Mouse (Mus musculus) ES-Bruce4 (cell line): ENCODE measurements around the gene Tdrd1. TPM values are rescaled to one million over a fixed set of nuclear protein-coding genes. Genes with fewer than 3 reads are reported as not detected.

Experiments used
- H3K27ac ChIP-seq: 2 replicates; pipeline ENCODE4 v1.5.1; 2012; ENCODE audit warnings: low read length, inconsistent platforms; ENCODE audit not compliant: insufficient read depth
- H3K27me3 ChIP-seq: 2 replicates; pipeline ENCODE4 v1.6.1; 2012; ENCODE audit warnings: mild to moderate bottlenecking, low read length, inconsistent platforms; ENCODE audit not compliant: control insufficient read depth, poor library complexity, insufficient read depth, severe bottlenecking
- H3K36me3 ChIP-seq: 2 replicates; pipeline ENCODE4 v1.6.1; 2012; ENCODE audit warnings: inconsistent platforms, mild to moderate bottlenecking, low read length, moderate library complexity; ENCODE audit not compliant: control insufficient read depth, poor library complexity, insufficient read depth, severe bottlenecking
- H3K4me1 ChIP-seq: one replicate; pipeline ENCODE4 v1.8.1; 2011; ENCODE audit warnings: low read length; ENCODE audit not compliant: control insufficient read depth, insufficient read depth
- H3K4me3 ChIP-seq: 2 replicates; pipeline ENCODE4 v1.5.1; 2011; ENCODE audit warnings: low read depth, mild to moderate bottlenecking, low read length
- H3K9ac ChIP-seq: 2 replicates; pipeline ENCODE4 v1.6.1; 2012; ENCODE audit warnings: low read depth, mild to moderate bottlenecking, inconsistent platforms; ENCODE audit not compliant: poor library complexity, severe bottlenecking
- H3K9me3 ChIP-seq: replicated peaks from 2 replicates; pipeline ENCODE4 v1.6.1; 2012; ENCODE audit warnings: mild to moderate bottlenecking, low read length, inconsistent platforms; ENCODE audit not compliant: control insufficient read depth, poor library complexity, insufficient read depth, severe bottlenecking
- CTCF ChIP-seq: IDR thresholded peaks from one replicate; pipeline ENCODE4 v1.8.1; 2011; ENCODE audit warnings: low read depth, low read length
- EP300 ChIP-seq: IDR thresholded peaks from 2 replicates; pipeline ENCODE4 v1.6.1; 2011; ENCODE audit warnings: low read depth, low read length; ENCODE audit not compliant: insufficient read depth
- POLR2A ChIP-seq: IDR thresholded peaks from one replicate; pipeline ENCODE4 v1.8.1; 2011; ENCODE audit warnings: low read length; ENCODE audit not compliant: insufficient read depth
- polyA plus RNA-seq: library from polyadenylated mRNA; stranded (reverse); fragments of >200 nt; gene quantifications from 2 replicates; pipeline ENCODE4 v1.2.4, GENCODE M21; 2011; ENCODE audit warnings: low read depth; ENCODE audit not compliant: missing spikeins, insufficient read depth, insufficient read length

Gene Tdrd1
- polyA plus RNA-seq, 1 experiment, result 1.7 TPM

DNA sequence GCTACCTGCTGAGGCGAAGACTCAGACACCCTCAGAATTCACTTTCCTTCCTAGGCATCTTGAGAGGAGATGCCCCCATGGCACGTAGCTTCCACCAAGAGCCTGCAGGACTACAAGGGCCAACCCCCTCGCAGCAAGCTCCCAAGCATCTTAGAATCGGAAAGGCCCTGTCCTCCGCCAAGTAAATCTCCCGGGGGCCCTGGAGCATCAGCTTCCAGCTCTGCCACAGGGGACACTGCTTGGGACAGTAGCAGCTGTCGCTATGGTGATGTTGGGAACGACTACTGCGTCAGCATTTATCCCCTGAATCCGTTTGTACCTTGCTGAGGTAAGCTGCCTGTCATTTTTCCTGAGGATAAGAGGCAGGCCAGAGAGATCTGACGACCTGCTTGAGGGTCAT, 84.6 kb downstream of the Tdrd1 start:
- TF ChIP-seq CTCF, result no peak
- no peak for TF ChIP-seq POLR2A
- TF ChIP-seq EP300, result no peak
- H3K27me3 ChIP-seq, result no peaks in the 10 kb centered on the region
- H3K4me1 ChIP-seq, result no peaks in the 10 kb centered on the region
- H3K9me3 ChIP-seq, result no peaks in the 10 kb centered on the region
- no peak overlapping the region for H3K4me3 ChIP-seq
- no peak overlapping the region for H3K27ac ChIP-seq
- no peak overlapping the region for H3K9ac ChIP-seq
- H3K36me3 ChIP-seq, result no peaks in the 10 kb centered on the region

DNA sequence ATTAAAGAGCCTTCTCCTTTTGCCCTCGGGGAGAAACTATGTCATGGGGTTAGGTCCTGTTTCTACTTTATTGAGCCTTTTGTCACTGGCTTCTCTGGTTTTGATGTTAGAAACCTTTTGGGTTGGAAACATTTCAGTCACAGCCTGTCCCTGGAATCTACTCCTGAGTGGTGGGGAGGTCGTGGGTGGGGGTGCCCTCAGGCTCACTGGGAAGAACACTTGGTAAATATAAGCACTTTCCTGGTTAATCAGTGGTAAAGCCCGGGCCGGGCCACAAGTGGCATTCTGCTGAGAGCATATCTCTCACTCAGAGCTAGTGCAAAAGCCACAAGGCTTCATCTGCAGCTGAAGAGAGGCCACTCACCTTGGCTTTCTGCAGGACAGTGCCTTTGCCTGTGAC, 87.8 kb downstream of the Tdrd1 start:
- no peak for TF ChIP-seq POLR2A
- no peak for TF ChIP-seq EP300
- no peak for TF ChIP-seq CTCF
- Histone ChIP-seq H3K27me3 (no peaks in the 10 kb centered on the region), H3K9ac (no peak overlapping the region), H3K4me3 (no peak overlapping the region), H3K9me3 (no peaks in the 10 kb centered on the region), H3K36me3 (no peaks in the 10 kb centered on the region), H3K27ac (no peak overlapping the region), H3K4me1 (no peaks in the 10 kb centered on the region)

DNA sequence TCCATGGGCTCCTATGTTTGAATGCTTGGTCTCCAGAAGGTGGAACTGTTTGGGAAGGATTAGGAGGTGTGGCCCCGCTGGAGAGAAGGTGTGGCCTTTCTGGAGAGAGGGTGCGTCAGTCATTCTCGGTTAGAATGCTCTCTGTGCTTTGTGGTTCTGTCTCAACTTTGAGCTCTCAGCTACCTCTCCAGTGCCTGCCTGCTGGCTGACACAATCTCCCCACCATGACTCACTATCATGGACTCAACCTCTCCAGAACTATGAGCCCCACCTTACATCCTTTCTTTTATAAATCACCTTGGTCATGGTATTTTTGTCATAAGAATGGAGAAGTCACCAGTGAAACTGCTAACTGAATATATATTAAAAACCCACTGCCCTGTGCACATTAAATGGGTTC, 88.6 kb downstream of the Tdrd1 start:
- no peaks in the 10 kb centered on the region for H3K27me3 ChIP-seq
- TF ChIP-seq CTCF (no peak), POLR2A (no peak), EP300 (no peak)
- H3K4me3 ChIP-seq, result no peak overlapping the region
- H3K9ac ChIP-seq, result no peak overlapping the region
- H3K4me1 ChIP-seq, result no peaks in the 10 kb centered on the region
- no peaks in the 10 kb centered on the region for H3K36me3 ChIP-seq
- H3K9me3 ChIP-seq, result no peaks in the 10 kb centered on the region
- H3K27ac ChIP-seq, result peak overlapping the region; percentile 46; the same call in 1 of the 2 replicates

DNA sequence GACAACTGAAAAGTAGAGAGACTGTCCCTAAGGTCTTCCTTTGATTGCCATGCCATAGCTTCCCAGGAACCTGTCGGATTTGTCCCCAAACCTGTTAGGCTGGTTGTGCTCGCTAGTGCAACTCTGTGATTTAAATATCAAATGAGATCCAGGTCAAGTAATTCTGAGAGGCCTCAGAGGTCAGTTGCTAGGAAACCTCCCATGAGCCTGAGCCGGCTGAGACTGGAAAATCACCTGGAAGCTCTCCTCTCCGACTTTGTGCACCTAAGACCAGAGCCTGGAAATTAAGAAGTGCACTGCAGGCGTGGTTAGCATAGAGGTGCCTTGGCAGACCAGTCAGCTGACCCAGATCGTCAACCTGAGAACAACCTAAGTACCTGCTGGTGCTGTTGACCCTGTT, 89.1 kb downstream of the Tdrd1 start:
- Histone ChIP-seq H3K36me3 (no peaks in the 10 kb centered on the region), H3K27ac (peak overlapping the region; percentile 41), H3K4me3 (peak overlapping the region; percentile 30), H3K27me3 (no peaks in the 10 kb centered on the region), H3K9me3 (no peaks in the 10 kb centered on the region), H3K9ac (no peak overlapping the region), H3K4me1 (no peaks in the 10 kb centered on the region)
- TF ChIP-seq EP300 (peak; percentile 69), POLR2A (no peak), CTCF (no peak)

Other genes with a start within 250 kb of the Tdrd1 start
- gene Adrb1, start 104.0 kb upstream of the Tdrd1 start, polyA plus RNA-seq, result 0.44 and 1.0 TPM in 2 replicates
- 56.8 and 60.7 TPM in 2 replicates for gene Ccdc186, start 4.0 kb upstream of the Tdrd1 start, polyA plus RNA-seq
- gene Vwa2, start 48.0 kb downstream of the Tdrd1 start, polyA plus RNA-seq, result 1.6 and 2.8 TPM in 2 replicates
- gene Afap1l2, start 182.0 kb downstream of the Tdrd1 start, polyA plus RNA-seq, result 13.1 and 17.3 TPM in 2 replicates